Mouse (Mus musculus): ENCODE measurements at regions not wholly inside any gene's neighbourhood (a gene's known extent, or its start where the extent isn't known, plus 50 kb on each side); places are given as distances from the start of the nearest gene placed in this dataset.

DNA sequence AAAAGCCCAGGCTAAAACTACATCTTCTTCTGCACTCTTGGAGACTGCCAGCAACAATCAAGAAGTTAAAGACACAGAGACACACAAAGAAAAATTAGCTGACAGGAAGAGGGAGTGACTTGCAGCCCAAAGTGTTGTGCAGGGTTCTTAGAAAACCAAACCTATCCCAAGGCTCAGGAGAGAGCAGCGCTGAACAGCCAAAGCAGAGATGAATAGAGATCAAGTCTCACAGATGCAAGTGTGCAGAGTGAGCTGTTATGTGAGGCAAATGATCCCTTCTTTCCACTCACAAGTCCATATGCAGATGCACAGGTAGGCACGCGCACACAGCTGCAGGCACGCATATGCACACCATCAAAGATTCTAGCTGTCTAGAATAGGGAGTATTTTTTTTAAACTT is 318.0 kb upstream of the Npvf start:
- Histone ChIP-seq H3K4me2 (ENCODE audit: low read depth) (no peak overlapping the region), H3K4me3 (ENCODE audit: low read depth, low read length) (no peak overlapping the region), H3K27ac (ENCODE audit: low read depth, low read length) (no peak overlapping the region), H3K27me3 (ENCODE audit: control insufficient read depth, insufficient read depth, low read length) (no peaks in the 10 kb centered on the region), H3K4me1 (ENCODE audit: control insufficient read depth, insufficient read depth, low read length) (0 out of 2 replicates have a peak, but pooled peaks cover 3% of the 10 kb centered on the region), H3K36me3 (ENCODE audit: control insufficient read depth, insufficient read depth, low read length) (no peaks in the 10 kb centered on the region), H3K9ac (ENCODE audit: low read length) (no peak overlapping the region), H3K9me3 (ENCODE audit: control insufficient read depth, low read length) (no peaks in the 10 kb centered on the region)
- no peak for ATAC-seq (ENCODE audit: insufficient read depth, low FRiP score, low TSS enrichment)
- 87% methylated on average over 4 of the region's 4 CpGs for WGBS
- no peak for DNase-seq (ENCODE audit: low spot score)

DNA sequence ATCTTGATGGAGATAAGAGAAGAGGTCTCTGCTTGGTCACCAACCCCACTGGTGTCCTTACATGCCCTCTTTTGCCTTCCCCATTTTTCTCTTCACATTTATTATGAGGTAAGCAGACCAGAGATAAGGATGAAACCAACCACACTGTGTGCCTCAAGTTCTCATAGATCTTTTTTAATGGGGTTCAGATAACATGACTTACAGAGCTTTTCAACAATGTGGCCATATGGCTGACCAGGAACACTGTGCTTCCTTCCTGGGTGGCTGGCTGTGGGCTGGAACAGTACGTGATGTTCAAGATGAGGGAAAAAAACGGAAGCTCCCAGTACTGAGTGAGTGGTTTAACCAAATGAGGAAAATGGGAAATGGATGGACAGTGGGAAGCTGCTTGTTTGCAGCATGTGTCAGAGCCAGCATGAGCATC is 319.0 kb upstream of the Npvf start:
- Histone ChIP-seq H3K36me3 (ENCODE audit: control insufficient read depth, insufficient read depth, low read length) (no peaks in the 10 kb centered on the region), H3K4me3 (ENCODE audit: low read depth, low read length) (no peak overlapping the region), H3K4me1 (ENCODE audit: control insufficient read depth, insufficient read depth, low read length) (0 out of 2 replicates have a peak, but pooled peaks cover 3% of the 10 kb centered on the region), H3K4me2 (ENCODE audit: low read depth) (no peak overlapping the region), H3K9me3 (ENCODE audit: control insufficient read depth, low read length) (no peaks in the 10 kb centered on the region), H3K27me3 (ENCODE audit: control insufficient read depth, insufficient read depth, low read length) (no peaks in the 10 kb centered on the region), H3K9ac (ENCODE audit: low read length) (no peak overlapping the region), H3K27ac (ENCODE audit: low read depth, low read length) (no peak overlapping the region)
- 76% methylated on average over 2 of the region's 2 CpGs for WGBS
- ATAC-seq (ENCODE audit: insufficient read depth, low FRiP score, low TSS enrichment) (no peak), DNase-seq (ENCODE audit: low spot score) (no peak)

DNA sequence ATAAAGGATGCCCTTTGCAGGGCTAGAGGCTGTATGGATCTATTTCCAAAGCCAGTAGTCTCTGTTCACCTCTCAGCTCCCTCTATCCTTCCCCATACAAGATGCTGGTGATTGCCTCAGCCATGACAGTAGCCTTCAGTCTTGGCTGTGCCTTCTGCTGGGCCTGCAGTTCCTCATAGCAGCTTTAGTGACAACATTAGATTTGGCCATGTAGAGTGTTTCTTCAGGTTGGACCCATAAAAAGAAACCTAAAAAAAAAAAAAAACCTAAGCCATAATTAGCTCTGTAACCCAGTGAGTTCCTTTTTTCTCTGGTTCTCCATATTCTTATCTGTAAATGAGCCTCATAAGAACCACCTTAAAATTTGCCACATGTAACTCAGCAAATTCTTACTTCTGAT is 319.6 kb upstream of the Npvf start:
- no peaks in the 10 kb centered on the region for H3K36me3 ChIP-seq (ENCODE audit: control insufficient read depth, insufficient read depth, low read length)
- H3K27me3 ChIP-seq (ENCODE audit: control insufficient read depth, insufficient read depth, low read length), result no peaks in the 10 kb centered on the region
- H3K9ac ChIP-seq (ENCODE audit: low read length), result no peak overlapping the region
- no peak overlapping the region for H3K4me3 ChIP-seq (ENCODE audit: low read depth, low read length)
- 0 out of 2 replicates have a peak, but pooled peaks cover 3% of the 10 kb centered on the region for H3K4me1 ChIP-seq (ENCODE audit: control insufficient read depth, insufficient read depth, low read length)
- no peaks in the 10 kb centered on the region for H3K9me3 ChIP-seq (ENCODE audit: control insufficient read depth, low read length)
- no peak overlapping the region for H3K27ac ChIP-seq (ENCODE audit: low read depth, low read length)
- DNase-seq (ENCODE audit: low spot score), result no peak
- no peak overlapping the region for H3K4me2 ChIP-seq (ENCODE audit: low read depth)
- no peak for ATAC-seq (ENCODE audit: insufficient read depth, low FRiP score, low TSS enrichment)

DNA sequence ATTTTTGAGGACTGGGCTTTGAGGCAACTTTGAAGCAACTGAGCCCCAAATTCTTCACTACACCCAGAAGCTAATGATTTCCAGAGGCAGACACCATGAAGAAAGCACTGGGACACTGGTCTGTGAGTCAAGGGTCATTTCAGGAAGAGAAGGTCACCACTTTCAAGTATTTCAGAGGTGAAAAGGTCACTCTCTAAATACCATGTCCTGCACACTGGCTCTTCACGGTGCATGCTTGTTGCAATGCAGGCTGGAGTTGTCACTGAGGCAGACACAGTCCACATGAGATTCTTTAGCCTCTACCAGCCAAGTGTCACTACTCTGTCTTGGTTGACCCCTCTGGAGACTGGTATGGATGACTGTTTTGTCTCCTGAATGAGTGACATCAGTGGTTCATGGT is 320.7 kb upstream of the Npvf start:
- H3K36me3 ChIP-seq (ENCODE audit: control insufficient read depth, insufficient read depth, low read length), result no peaks in the 10 kb centered on the region
- DNase-seq (ENCODE audit: low spot score), result no peak
- no peak overlapping the region for H3K4me2 ChIP-seq (ENCODE audit: low read depth)
- no peak overlapping the region for H3K9ac ChIP-seq (ENCODE audit: low read length)
- 21% methylated on average over 1 of the region's 1 CpGs for WGBS
- no peak overlapping the region for H3K4me3 ChIP-seq (ENCODE audit: low read depth, low read length)
- no peaks in the 10 kb centered on the region for H3K9me3 ChIP-seq (ENCODE audit: control insufficient read depth, low read length)
- no peak overlapping the region for H3K27ac ChIP-seq (ENCODE audit: low read depth, low read length)
- ATAC-seq (ENCODE audit: insufficient read depth, low FRiP score, low TSS enrichment), result no peak
- H3K4me1 ChIP-seq (ENCODE audit: control insufficient read depth, insufficient read depth, low read length), result 0 out of 2 replicates have a peak, but pooled peaks cover 3% of the 10 kb centered on the region
- H3K27me3 ChIP-seq (ENCODE audit: control insufficient read depth, insufficient read depth, low read length), result no peaks in the 10 kb centered on the region

- no peak overlapping the region for H3K4me3 ChIP-seq (ENCODE audit: low read depth, low read length)
- H3K27ac ChIP-seq (ENCODE audit: low read depth, low read length), result no peak overlapping the region
- DNase-seq (ENCODE audit: low spot score) (no peak), ATAC-seq (ENCODE audit: insufficient read depth, low FRiP score, low TSS enrichment) (no peak)
- WGBS, result 28% methylated on average over 7 of the region's 7 CpGs
- H3K4me1 ChIP-seq (ENCODE audit: control insufficient read depth, insufficient read depth, low read length), result peaks cover 2% of the 10 kb centered on the region; the same call in 1 of the 2 replicates
- no peaks in the 10 kb centered on the region for H3K9me3 ChIP-seq (ENCODE audit: control insufficient read depth, low read length)
- H3K4me2 ChIP-seq (ENCODE audit: low read depth), result no peak overlapping the region
- no peak overlapping the region for H3K9ac ChIP-seq (ENCODE audit: low read length)
- no peaks in the 10 kb centered on the region for H3K36me3 ChIP-seq (ENCODE audit: control insufficient read depth, insufficient read depth, low read length)
- H3K27me3 ChIP-seq (ENCODE audit: control insufficient read depth, insufficient read depth, low read length), result no peaks in the 10 kb centered on the region
Measured at GRCm38 (mm10) chr6:50976973-50977372, 322.7 kb upstream of the Npvf start.

GRCm38 (mm10) chr6:50977381-50977780 is 323.1 kb upstream of the Npvf start:
- ATAC-seq (ENCODE audit: insufficient read depth, low FRiP score, low TSS enrichment) (no peak), DNase-seq (ENCODE audit: low spot score) (no peak)
- Histone ChIP-seq H3K4me2 (ENCODE audit: low read depth) (no peak overlapping the region), H3K4me1 (ENCODE audit: control insufficient read depth, insufficient read depth, low read length) (peaks cover 2% of the 10 kb centered on the region; the same call in 1 of the 2 replicates), H3K36me3 (ENCODE audit: control insufficient read depth, insufficient read depth, low read length) (no peaks in the 10 kb centered on the region), H3K27me3 (ENCODE audit: control insufficient read depth, insufficient read depth, low read length) (no peaks in the 10 kb centered on the region), H3K9ac (ENCODE audit: low read length) (no peak overlapping the region), H3K4me3 (ENCODE audit: low read depth, low read length) (no peak overlapping the region), H3K27ac (ENCODE audit: low read depth, low read length) (no peak overlapping the region), H3K9me3 (ENCODE audit: control insufficient read depth, low read length) (no peaks in the 10 kb centered on the region)
- 25% methylated on average over 8 of the region's 8 CpGs for WGBS

- Histone ChIP-seq H3K27me3 (ENCODE audit: control insufficient read depth, insufficient read depth, low read length) (no peaks in the 10 kb centered on the region), H3K9me3 (ENCODE audit: control insufficient read depth, low read length) (no peaks in the 10 kb centered on the region), H3K36me3 (ENCODE audit: control insufficient read depth, insufficient read depth, low read length) (no peaks in the 10 kb centered on the region), H3K4me1 (ENCODE audit: control insufficient read depth, insufficient read depth, low read length) (peaks cover 2% of the 10 kb centered on the region; the same call in 1 of the 2 replicates), H3K4me2 (ENCODE audit: low read depth) (no peak overlapping the region), H3K9ac (ENCODE audit: low read length) (no peak overlapping the region), H3K4me3 (ENCODE audit: low read depth, low read length) (no peak overlapping the region), H3K27ac (ENCODE audit: low read depth, low read length) (no peak overlapping the region)
- DNase-seq (ENCODE audit: low spot score) (no peak), ATAC-seq (ENCODE audit: insufficient read depth, low FRiP score, low TSS enrichment) (no peak)
- 72% methylated on average over 4 of the region's 4 CpGs for WGBS
Measured at GRCm38 (mm10) chr6:50978016-50978415, 323.8 kb upstream of the Npvf start.

DNA sequence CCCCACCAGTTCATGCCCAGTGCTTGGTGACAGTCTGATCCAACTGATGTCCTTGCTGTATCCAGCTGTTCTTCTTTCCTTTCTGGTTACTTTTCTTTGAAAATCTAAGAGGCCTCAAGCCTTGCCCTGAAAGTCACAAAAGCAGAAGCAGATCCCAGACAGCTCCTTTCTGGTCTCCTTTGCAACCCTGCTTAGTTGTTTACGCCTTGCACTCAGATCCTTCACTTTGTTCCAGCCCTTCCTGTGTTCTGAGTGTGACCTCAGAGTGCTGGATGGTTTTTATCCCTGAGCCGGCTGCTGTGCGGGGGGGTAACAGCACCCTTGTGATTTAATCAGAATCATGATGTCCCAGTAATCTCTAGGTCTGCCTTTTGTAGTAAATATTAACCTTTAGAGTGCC is 324.3 kb upstream of the Npvf start:
- Histone ChIP-seq H3K27ac (ENCODE audit: low read depth, low read length) (no peak overlapping the region), H3K27me3 (ENCODE audit: control insufficient read depth, insufficient read depth, low read length) (no peaks in the 10 kb centered on the region), H3K4me2 (ENCODE audit: low read depth) (no peak overlapping the region), H3K36me3 (ENCODE audit: control insufficient read depth, insufficient read depth, low read length) (no peaks in the 10 kb centered on the region), H3K4me3 (ENCODE audit: low read depth, low read length) (no peak overlapping the region), H3K9me3 (ENCODE audit: control insufficient read depth, low read length) (no peaks in the 10 kb centered on the region), H3K4me1 (ENCODE audit: control insufficient read depth, insufficient read depth, low read length) (peaks cover 5% of the 10 kb centered on the region; the same call in 1 of the 2 replicates), H3K9ac (ENCODE audit: low read length) (no peak overlapping the region)
- ATAC-seq (ENCODE audit: insufficient read depth, low FRiP score, low TSS enrichment), result no peak
- no peak for DNase-seq (ENCODE audit: low spot score)
- 54% methylated on average over 3 of the region's 3 CpGs for WGBS

DNA sequence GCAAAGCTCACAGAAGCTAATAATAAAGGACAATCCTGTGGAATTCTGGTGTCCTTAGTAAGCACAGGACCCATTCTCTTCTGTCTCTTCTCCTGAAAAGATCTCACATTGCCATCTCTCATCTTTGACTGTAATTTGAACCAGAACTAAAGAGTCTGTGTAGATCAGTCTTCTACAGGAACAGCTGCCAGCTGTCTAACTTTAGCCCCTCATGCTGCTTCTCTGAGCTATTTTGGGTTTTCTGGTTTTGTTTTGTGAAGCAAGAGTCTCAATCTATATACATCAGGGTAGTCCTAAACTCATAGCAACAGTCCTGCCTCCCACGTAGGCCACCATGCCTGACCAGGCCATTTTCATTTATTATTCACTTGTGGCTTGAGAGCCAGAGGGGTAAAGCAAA is 325.5 kb upstream of the Npvf start:
- Histone ChIP-seq H3K4me1 (ENCODE audit: control insufficient read depth, insufficient read depth, low read length) (peaks cover 10% of the 10 kb centered on the region), H3K4me3 (ENCODE audit: low read depth, low read length) (no peak overlapping the region), H3K27me3 (ENCODE audit: control insufficient read depth, insufficient read depth, low read length) (no peaks in the 10 kb centered on the region), H3K27ac (ENCODE audit: low read depth, low read length) (no peak overlapping the region), H3K36me3 (ENCODE audit: control insufficient read depth, insufficient read depth, low read length) (no peaks in the 10 kb centered on the region), H3K4me2 (ENCODE audit: low read depth) (no peak overlapping the region), H3K9me3 (ENCODE audit: control insufficient read depth, low read length) (no peaks in the 10 kb centered on the region), H3K9ac (ENCODE audit: low read length) (no peak overlapping the region)
- no peak for DNase-seq (ENCODE audit: low spot score)
- no peak for ATAC-seq (ENCODE audit: insufficient read depth, low FRiP score, low TSS enrichment)
- 61% methylated on average over 1 of the region's 1 CpGs for WGBS
